Mouse (Mus musculus) midbrain, embryonic 11.5 days (tissue): ENCODE measurements around the gene Ccdc28b. TPM values are rescaled to one million over a fixed set of nuclear protein-coding genes. Genes with fewer than 3 reads are reported as not detected.

Source experiments
- ATAC-seq: fragments of 200-750 bp; cut with Nextera tagmentation; 2 replicates; pipeline ENCODE4 v1.8.0; 2017; ENCODE audit warnings: moderate TSS enrichment, moderate library complexity; ENCODE audit not compliant: low FRiP score
- DNase-seq: peaks from one replicate; pipeline ENCODE4 v3.0.0; 2015; ENCODE audit warnings: low spot score; ENCODE audit errors: missing footprints
- H3K27ac ChIP-seq: fragments of 300-500 bp; sonication (generic); 2 replicates; pipeline ENCODE4 v1.5.1; 2014; ENCODE audit warnings: low read depth, low read length
- H3K27me3 ChIP-seq: fragments of 300-500 bp; sonication (generic); 2 replicates; pipeline ENCODE4 v1.6.1; 2014; ENCODE audit warnings: mild to moderate bottlenecking, low read length, moderate library complexity, mixed read lengths; ENCODE audit not compliant: control insufficient read depth, insufficient read depth
- H3K36me3 ChIP-seq: fragments of 300-500 bp; sonication (generic); 2 replicates; pipeline ENCODE4 v1.6.1; 2014; ENCODE audit warnings: mild to moderate bottlenecking, low read length, moderate library complexity, mixed read lengths; ENCODE audit not compliant: control insufficient read depth, insufficient read depth
- H3K4me1 ChIP-seq: fragments of 300-500 bp; sonication (generic); 2 replicates; pipeline ENCODE4 v1.6.1; 2014; ENCODE audit warnings: low read length; ENCODE audit not compliant: control insufficient read depth, insufficient read depth
- H3K4me2 ChIP-seq: fragments of 300-500 bp; sonication (generic); 2 replicates; pipeline ENCODE4 v1.6.1; 2014; ENCODE audit warnings: mild to moderate bottlenecking, moderate library complexity
- H3K4me3 ChIP-seq: fragments of 300-500 bp; sonication (generic); 2 replicates; pipeline ENCODE4 v1.5.1; 2014; ENCODE audit warnings: low read depth, low read length
- H3K9ac ChIP-seq: fragments of 300-500 bp; sonication (generic); 2 replicates; pipeline ENCODE4 v1.6.1; 2014; ENCODE audit warnings: low read length
- H3K9me3 ChIP-seq: fragments of 300-500 bp; sonication (generic); 2 replicates; pipeline ENCODE4 v1.6.1; 2016; ENCODE audit warnings: low read length; ENCODE audit not compliant: control insufficient read depth
- WGBS: fragments of 180-500 bp; shearing (Covaris S2); extraction: QIAGEN DNeasy Blood & Tissue Kit; methylation state at CpG from one replicate; pipeline ENCODE4 v1.1.7; 2014; 5-methylcytosine and 5-hydroxymethylcytosine counted together
- polyA plus RNA-seq: library from polyadenylated mRNA; unstranded; fragments of >200 nt; fragmentation: Nextera tagmentation; extraction: Ambion mirVana; gene quantifications from 2 replicates; pipeline ENCODE4 v1.2.1, GENCODE M21; 2014

Ccdc28b gene
- polyA plus RNA-seq, 1 experiment from 2014 or later, result 70.0 TPM

- no peaks in the 10 kb centered on the region for H3K9me3 ChIP-seq
- H3K4me1 ChIP-seq, result no peaks in the 10 kb centered on the region
- 38% methylated on average over 7 of the region's 7 CpGs for WGBS
- H3K4me2 ChIP-seq, result no peak overlapping the region
- H3K27me3 ChIP-seq, result no peaks in the 10 kb centered on the region
- peak; percentile 77 for ATAC-seq
- H3K27ac ChIP-seq, result no peak overlapping the region
- H3K36me3 ChIP-seq, result peaks cover 14% of the 10 kb centered on the region
- H3K4me3 ChIP-seq, result no peak overlapping the region
- no peak overlapping the region for H3K9ac ChIP-seq
- peak; percentile 93 for DNase-seq
Observed at GRCm38 (mm10) chr4:129608426-129609025, 15.2 kb downstream of the Ccdc28b start.

- DNase-seq (peak; percentile 98), ATAC-seq (peak; percentile 89)
- H3K27me3 ChIP-seq, result no peaks in the 10 kb centered on the region
- peaks cover 14% of the 10 kb centered on the region for H3K4me1 ChIP-seq
- peak within 1 kb of the TSS; percentile 48 for H3K27ac ChIP-seq
- peak within 1 kb of the TSS; percentile 99 for H3K4me3 ChIP-seq
- H3K36me3 ChIP-seq, result peaks cover 6% of the 10 kb centered on the region; the same call in 1 of the 2 replicates
- under 1% methylated on average over 74 of the region's 74 CpGs for WGBS
- no peaks in the 10 kb centered on the region for H3K9me3 ChIP-seq
- H3K9ac ChIP-seq, result peak within 1 kb of the TSS; percentile 97
- peak within 1 kb of the TSS; percentile 88 for H3K4me2 ChIP-seq
Observed at GRCm38 (mm10) chr4:129600233-129601158, 23.3 kb downstream of the Ccdc28b start, which contains the start of the genes Eif3i and Tmem234. TSS of gene Eif3i (minus strand) at chr4:129600648. TSS of gene Tmem234 (plus strand) at chr4:129600668.

GRCm38 (mm10) chr4:129588865-129589264 is 34.9 kb downstream of the Ccdc28b start:
- ATAC-seq, result no peak
- H3K4me3 ChIP-seq, result no peak overlapping the region
- DNase-seq, result no peak
- H3K36me3 ChIP-seq, result peaks cover 21% of the 10 kb centered on the region
- H3K4me2 ChIP-seq, result no peak overlapping the region
- peaks cover 5% of the 10 kb centered on the region for H3K4me1 ChIP-seq
- WGBS, result 85% methylated on average over 4 of the region's 4 CpGs
- H3K9me3 ChIP-seq, result no peaks in the 10 kb centered on the region
- no peak overlapping the region for H3K9ac ChIP-seq
- no peaks in the 10 kb centered on the region for H3K27me3 ChIP-seq
- H3K27ac ChIP-seq, result no peak overlapping the region

GRCm38 (mm10) chr4:129586943-129587342 is 36.8 kb downstream of the Ccdc28b start:
- no peak overlapping the region for H3K4me3 ChIP-seq
- peaks cover 5% of the 10 kb centered on the region for H3K4me1 ChIP-seq
- H3K27me3 ChIP-seq, result no peaks in the 10 kb centered on the region
- DNase-seq (no peak), ATAC-seq (no peak)
- H3K9me3 ChIP-seq, result no peaks in the 10 kb centered on the region
- no peak overlapping the region for H3K4me2 ChIP-seq
- no peak overlapping the region for H3K9ac ChIP-seq
- peaks cover 9% of the 10 kb centered on the region; the same call in 1 of the 2 replicates for H3K36me3 ChIP-seq
- 26% methylated on average over 1 of the region's 1 CpGs for WGBS
- H3K27ac ChIP-seq, result no peak overlapping the region

GRCm38 (mm10) chr4:129585773-129586172 is 38.0 kb downstream of the Ccdc28b start:
- Histone ChIP-seq H3K4me3 (no peak overlapping the region), H3K4me1 (peaks cover 5% of the 10 kb centered on the region), H3K9ac (no peak overlapping the region), H3K27me3 (no peaks in the 10 kb centered on the region), H3K9me3 (no peaks in the 10 kb centered on the region), H3K27ac (no peak overlapping the region), H3K4me2 (no peak overlapping the region), H3K36me3 (no peaks in the 10 kb centered on the region)
- no peak for DNase-seq
- no peak for ATAC-seq
- 82% methylated on average over 9 of the region's 9 CpGs for WGBS

- no peaks in the 10 kb centered on the region for H3K27me3 ChIP-seq
- WGBS, result 2% methylated on average over 36 of the region's 36 CpGs
- no peak overlapping the region for H3K27ac ChIP-seq
Observed at GRCm38 (mm10) chr4:129584884-129585608, 38.7 kb downstream of the Ccdc28b start.

GRCm38 (mm10) chr4:129584370-129584769 is 39.4 kb downstream of the Ccdc28b start:
- no peaks in the 10 kb centered on the region for H3K9me3 ChIP-seq
- DNase-seq (no peak), ATAC-seq (no peak)
- peak overlapping the region; percentile 23; the same call in 1 of the 2 replicates for H3K4me3 ChIP-seq
- H3K4me1 ChIP-seq, result peaks cover 5% of the 10 kb centered on the region
- H3K9ac ChIP-seq, result peak overlapping the region; percentile 34; the same call in 1 of the 2 replicates
- H3K4me2 ChIP-seq, result peak overlapping the region; percentile 55
- H3K27me3 ChIP-seq, result no peaks in the 10 kb centered on the region
- H3K27ac ChIP-seq, result no peak overlapping the region
- 74% methylated on average over 1 of the region's 1 CpGs for WGBS
- H3K36me3 ChIP-seq, result no peaks in the 10 kb centered on the region

More at GRCm38 (mm10) chr4:129584884-129585608, 38.7 kb downstream of the Ccdc28b start:
- H3K36me3 ChIP-seq, result no peaks in the 10 kb centered on the region
- peak overlapping the region; percentile 55 for H3K4me2 ChIP-seq
- H3K4me3 ChIP-seq, result peak overlapping the region; percentile 23
- peak; percentile 75 for ATAC-seq
- H3K9ac ChIP-seq, result peak overlapping the region; percentile 34
- DNase-seq, result peak; percentile 98
- H3K9me3 ChIP-seq, result no peaks in the 10 kb centered on the region
- peaks cover 5% of the 10 kb centered on the region for H3K4me1 ChIP-seq

- DNase-seq, result no peak
- Histone ChIP-seq H3K4me2 (no peak overlapping the region), H3K27me3 (no peaks in the 10 kb centered on the region), H3K4me3 (no peak overlapping the region), H3K9ac (no peak overlapping the region), H3K36me3 (no peaks in the 10 kb centered on the region), H3K4me1 (peaks cover 5% of the 10 kb centered on the region), H3K9me3 (no peaks in the 10 kb centered on the region), H3K27ac (no peak overlapping the region)
- no peak for ATAC-seq
- 81% methylated on average over 1 of the region's 1 CpGs for WGBS
Observed at GRCm38 (mm10) chr4:129582251-129582650, 41.5 kb downstream of the Ccdc28b start.
